Mouse (Mus musculus) kidney, adult 2 months (tissue): ENCODE data around the gene Rtp1. TPM values are rescaled to one million over a fixed set of nuclear protein-coding genes. Genes with fewer than 3 reads are reported as not detected.
A peak's percentile ranks its signal among the peaks of the same experiment; 100 is the strongest.

Experiments
- DNase-seq: peaks from one replicate; pipeline ENCODE4 v3.0.0; 2021
- H3K27ac ChIP-seq: fragments of 200-500 bp; 2 replicates; pipeline ENCODE4 v1.5.1; 2012; ENCODE audit warnings: low read depth, low read length, control low read depth, inconsistent platforms; ENCODE audit not compliant: insufficient read depth
- H3K27me3 ChIP-seq: fragments of 200-500 bp; replicated peaks from 2 replicates; pipeline ENCODE4 v1.6.1; 2012; ENCODE audit warnings: mild to moderate bottlenecking, moderate library complexity, low read length, inconsistent platforms; ENCODE audit not compliant: control insufficient read depth, insufficient read depth
- H3K36me3 ChIP-seq: fragments of 200-500 bp; 2 replicates; pipeline ENCODE4 v1.6.1; 2012; ENCODE audit warnings: mild to moderate bottlenecking, moderate library complexity, low read length, inconsistent platforms; ENCODE audit not compliant: control insufficient read depth, insufficient read depth
- H3K4me1 ChIP-seq: fragments of 200-500 bp; 2 replicates; pipeline ENCODE4 v1.6.1; 2011; ENCODE audit warnings: low read length; ENCODE audit not compliant: control insufficient read depth, insufficient read depth
- H3K4me3 ChIP-seq: fragments of 200-500 bp; 2 replicates; pipeline ENCODE4 v1.5.1; 2011; ENCODE audit warnings: mild to moderate bottlenecking, low read depth, low read length, control low read depth; ENCODE audit not compliant: insufficient read depth
- CTCF ChIP-seq: fragments of 200-500 bp; conservative IDR thresholded peaks from 2 replicates; pipeline ENCODE4 v1.5.1; 2011; ENCODE audit warnings: low read depth, mild to moderate bottlenecking, control low read depth, low read length, moderate library complexity, mixed read lengths; ENCODE audit not compliant: insufficient read depth, insufficient read length
- POLR2A ChIP-seq: fragments of 200-500 bp; IDR thresholded peaks from one replicate; pipeline ENCODE4 v1.6.1; 2011; ENCODE audit warnings: low read depth, low read length, control low read depth
- WGBS: fragments of 180-500 bp; shearing (Covaris S2); methylation state at CpG from one replicate; pipeline ENCODE4 v1.1.7; 2018; 5-methylcytosine and 5-hydroxymethylcytosine counted together
- polyA plus RNA-seq: library from polyadenylated mRNA; depleted of rRNA; stranded (reverse); fragments of >200 nt; gene quantifications from 2 replicates; pipeline ENCODE4 v1.2.3, GENCODE M21; 2012

Gene Rtp1
- polyA plus RNA-seq, 1 experiment, result 0.06 TPM

- TF ChIP-seq CTCF (no peak), POLR2A (no peak)
- DNase-seq, result no peak
- Histone ChIP-seq H3K27ac (no peak overlapping the region), H3K4me3 (no peak overlapping the region), H3K27me3 (no peaks in the 10 kb centered on the region), H3K36me3 (no peaks in the 10 kb centered on the region), H3K4me1 (0 out of 2 replicates have a peak, but pooled peaks cover 4% of the 10 kb centered on the region)
- WGBS, result 81% methylated on average over 6 of the region's 6 CpGs
Measured at GRCm38 (mm10) chr16:23412930-23413329, 16.0 kb upstream of the Rtp1 start.

DNA sequence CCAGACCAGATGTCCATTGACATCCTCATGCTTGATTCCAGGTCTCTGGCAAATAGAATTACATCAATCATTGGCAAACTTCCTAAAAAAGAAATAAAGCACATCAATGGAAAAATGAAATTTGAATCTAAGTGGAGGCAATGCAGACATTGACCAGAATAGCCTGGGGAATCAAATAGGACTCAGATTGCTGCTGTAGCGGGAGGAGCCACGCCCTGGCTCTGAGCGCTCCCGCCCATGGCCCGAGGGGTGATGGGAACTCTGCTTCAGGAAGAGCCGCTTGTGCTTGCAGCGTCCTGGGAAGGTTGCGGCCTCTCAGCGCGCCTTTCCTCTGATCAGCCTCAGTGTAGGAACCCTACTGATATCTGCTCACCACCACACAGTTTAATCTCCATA, 12.7 kb upstream of the Rtp1 start:
- peaks cover 8% of the 10 kb centered on the region; the same call in 1 of the 2 replicates for H3K4me1 ChIP-seq
- H3K27me3 ChIP-seq, result no peaks in the 10 kb centered on the region
- TF ChIP-seq POLR2A, result no peak
- no peaks in the 10 kb centered on the region for H3K36me3 ChIP-seq
- 48% methylated on average over 10 of the region's 10 CpGs for WGBS
- peak overlapping the region; percentile 27 for H3K27ac ChIP-seq
- H3K4me3 ChIP-seq, result no peak overlapping the region
- DNase-seq, result peak; percentile 30

GRCm38 (mm10) chr16:23416657-23417293, 12.2 kb upstream of the Rtp1 start:
- DNase-seq, result peak; percentile 58
- Histone ChIP-seq H3K27ac (peak overlapping the region; percentile 37; the same call in 1 of the 2 replicates), H3K36me3 (no peaks in the 10 kb centered on the region), H3K27me3 (no peaks in the 10 kb centered on the region), H3K4me3 (no peak overlapping the region), H3K4me1 (peaks cover 8% of the 10 kb centered on the region; the same call in 1 of the 2 replicates)
- TF ChIP-seq CTCF (no peak), POLR2A (no peak)
- WGBS, result 35% methylated on average over 9 of the region's 9 CpGs

- Histone ChIP-seq H3K27me3 (no peaks in the 10 kb centered on the region), H3K27ac (0 out of 2 replicates have a peak overlapping the region, but pooled peaks have one; percentile 37), H3K4me1 (peaks cover 8% of the 10 kb centered on the region; the same call in 1 of the 2 replicates), H3K36me3 (no peaks in the 10 kb centered on the region), H3K4me3 (no peak overlapping the region)
- WGBS, result 82% methylated on average over 13 of the region's 13 CpGs
- no peak for DNase-seq
- TF ChIP-seq POLR2A (no peak), CTCF (no peak)
Measured at GRCm38 (mm10) chr16:23417456-23418240, 11.3 kb upstream of the Rtp1 start.

DNA sequence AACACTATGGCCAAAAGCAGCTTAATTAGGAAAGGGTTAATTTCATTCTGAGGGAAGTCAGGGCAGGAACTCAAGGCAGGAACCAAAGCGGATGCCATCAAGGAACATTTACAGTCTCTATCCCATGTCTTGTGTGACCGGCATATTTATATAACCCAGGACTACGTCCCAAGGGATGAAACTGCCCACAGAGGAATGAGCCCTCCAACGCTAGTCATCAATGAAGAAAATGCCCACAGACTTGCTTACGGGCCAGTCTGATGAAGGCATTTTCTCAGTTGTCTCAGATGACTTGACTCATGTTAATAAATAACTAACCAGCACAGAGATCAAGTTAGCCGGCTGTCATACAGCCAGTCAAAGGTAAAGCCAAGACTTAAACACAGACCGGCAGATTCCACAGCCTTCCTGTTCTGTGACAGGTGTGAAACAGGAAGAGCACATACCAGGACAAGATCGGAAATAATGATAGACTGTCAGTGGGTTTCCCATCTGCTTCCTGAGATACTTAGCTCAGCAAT, 9.3 kb upstream of the Rtp1 start:
- 39% methylated on average over 8 of the region's 8 CpGs for WGBS

GRCm38 (mm10) chr16:23423825-23424224, 5.1 kb upstream of the Rtp1 start:
- H3K4me1 ChIP-seq, result peaks cover 4% of the 10 kb centered on the region; the same call in 1 of the 2 replicates
- H3K4me3 ChIP-seq, result no peak overlapping the region
- H3K27me3 ChIP-seq, result no peaks in the 10 kb centered on the region
- peak overlapping the region; percentile 13; the same call in 1 of the 2 replicates for H3K27ac ChIP-seq
- 53% methylated on average over 5 of the region's 5 CpGs for WGBS
- H3K36me3 ChIP-seq, result no peaks in the 10 kb centered on the region
- DNase-seq, result peak; percentile 9
- TF ChIP-seq CTCF (no peak), POLR2A (no peak)

More for the DNA sequence above, 9.3 kb upstream of the Rtp1 start:
- Histone ChIP-seq H3K4me3 (no peak overlapping the region), H3K4me1 (peaks cover 8% of the 10 kb centered on the region; the same call in 1 of the 2 replicates), H3K27me3 (no peaks in the 10 kb centered on the region), H3K36me3 (no peaks in the 10 kb centered on the region), H3K27ac (no peak overlapping the region)
- no peak for TF ChIP-seq POLR2A
- no peak for TF ChIP-seq CTCF
- peak; percentile 54 for DNase-seq

- DNase-seq, result no peak
- 81% methylated on average over 1 of the region's 1 CpGs for WGBS
Measured at GRCm38 (mm10) chr16:23427701-23428100, 1.2 kb upstream of the Rtp1 start.

More at GRCm38 (mm10) chr16:23427701-23428100, 1.2 kb upstream of the Rtp1 start:
- H3K4me1 ChIP-seq, result no peaks in the 10 kb centered on the region
- H3K27me3 ChIP-seq, result no peaks in the 10 kb centered on the region
- TF ChIP-seq CTCF (no peak), POLR2A (no peak)
- no peaks in the 10 kb centered on the region for H3K36me3 ChIP-seq
- no peak overlapping the region for H3K4me3 ChIP-seq
- no peak overlapping the region for H3K27ac ChIP-seq
